8 mouse cellular contexts compared by ENCODE assay signal in the genomic region with DNA sequence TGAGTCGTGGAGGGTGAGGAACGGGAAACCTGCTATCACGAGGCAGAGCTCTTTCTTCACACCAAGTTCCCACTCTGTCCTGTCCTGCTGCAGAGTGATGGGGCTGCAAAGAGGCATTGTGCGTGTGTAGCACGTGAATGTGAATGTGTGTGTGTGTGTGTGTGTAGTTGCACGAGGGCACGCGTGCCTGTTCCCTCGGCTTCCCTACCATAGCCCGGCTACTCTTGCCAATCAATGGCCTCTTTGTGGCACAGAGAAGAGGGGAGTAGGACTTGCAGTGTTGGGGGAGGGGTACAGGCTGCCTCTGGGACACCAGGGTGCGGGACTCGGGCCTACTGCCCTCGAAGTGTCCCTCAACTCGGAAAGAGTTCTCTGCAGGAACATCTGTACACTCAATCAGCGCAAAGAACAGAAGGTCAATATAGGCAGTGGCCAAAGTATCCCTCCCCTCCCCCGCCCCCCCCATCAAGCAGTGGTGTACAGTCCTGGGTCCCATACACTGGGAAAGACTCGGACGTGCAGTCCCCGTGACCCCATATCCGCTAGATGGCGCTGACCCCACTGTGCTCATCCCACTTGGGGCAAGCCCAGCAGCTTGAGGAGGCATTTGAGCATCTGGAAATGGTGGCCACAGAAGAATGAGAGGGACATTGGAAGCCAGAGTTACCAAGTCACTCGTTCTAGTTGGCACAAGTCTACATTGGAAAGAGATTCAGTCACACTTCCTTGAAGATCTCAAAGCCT. TPM values are rescaled to one million over a fixed set of nuclear protein-coding genes. Genes with fewer than 3 reads are reported as not detected.
DNase-seq lines count a peak whose midpoint lies in the region; ATAC-seq and TF ChIP-seq lines count a peak whose summit lies in the region.

No protein-coding gene starts in this region.

- peak; percentile 50 for TF ChIP-seq CTCF in bone marrow, adult 2 months (IDR thresholded peaks at IDR 0.05; ENCODE audit: control insufficient read depth, insufficient read depth, low read length)
- TF ChIP-seq CTCF in hindbrain, postnatal 0 days (IDR thresholded peaks at IDR 0.05; ENCODE audit: low read depth) = peak; percentile 66

- H3K4me3 ChIP-seq in bone marrow, adult 2 months (replicated peaks; ENCODE audit: control insufficient read depth, low read depth, low read length) = no peak overlapping the region
- H3K4me3 ChIP-seq in forebrain, embryonic 16.5 days (replicated peaks; ENCODE audit: low read length) = no peak overlapping the region
- no peak overlapping the region for H3K4me3 ChIP-seq in hindbrain, postnatal 0 days (ENCODE audit: low read length)
- no peak overlapping the region for H3K4me3 ChIP-seq in liver, embryonic 16.5 days (ENCODE audit: low read depth, low read length)

- no peak overlapping the region for H3K4me2 ChIP-seq in forebrain, embryonic 16.5 days (ENCODE audit: low read length)
- H3K4me2 ChIP-seq in hindbrain, postnatal 0 days (ENCODE audit: low read depth, low read length) = no peak overlapping the region
- H3K4me2 ChIP-seq in liver, embryonic 16.5 days (ENCODE audit: low read depth, low read length) = no peak overlapping the region

- no peak for TF ChIP-seq POLR2A in bone marrow, adult 2 months (IDR thresholded peaks at IDR 0.05; ENCODE audit: borderline replicate concordance, control insufficient read depth, low read depth, low read length)

- 25% methylated on average over 22 of the region's 22 CpGs for WGBS in bone marrow, adult 2 months
- 8% methylated on average over 22 of the region's 22 CpGs for WGBS in forebrain, embryonic 16.5 days
- WGBS in hindbrain, postnatal 0 days = 17% methylated on average over 22 of the region's 22 CpGs
- WGBS in liver, embryonic 16.5 days (ENCODE audit: insufficient replicate concordance) = 20% methylated on average over 22 of the region's 22 CpGs

- H3K36me3 ChIP-seq in forebrain, embryonic 16.5 days (ENCODE audit: control insufficient read depth, insufficient read depth) = no peaks in the 10 kb centered on the region
- no peaks in the 10 kb centered on the region for H3K36me3 ChIP-seq in hindbrain, postnatal 0 days (ENCODE audit: insufficient read depth, low read length)
- H3K36me3 ChIP-seq in liver, embryonic 16.5 days (ENCODE audit: control insufficient read depth, insufficient read depth) = no peaks in the 10 kb centered on the region

- no peaks in the 10 kb centered on the region for H3K4me1 ChIP-seq in bone marrow, adult 2 months (ENCODE audit: control insufficient read depth, insufficient read depth, low read length)
- H3K4me1 ChIP-seq in forebrain, embryonic 16.5 days (replicated peaks; ENCODE audit: control insufficient read depth, insufficient read depth, low read length) = peaks cover 12% of the 10 kb centered on the region
- H3K4me1 ChIP-seq in hindbrain, postnatal 0 days (ENCODE audit: insufficient read depth, low read length) = peaks cover 6% of the 10 kb centered on the region; the same call in 1 of the 2 replicates
- H3K4me1 ChIP-seq in liver, embryonic 16.5 days (ENCODE audit: control insufficient read depth, low read depth, low read length) = no peaks in the 10 kb centered on the region; the same call in 1 of the 2 replicates

- H3K27ac ChIP-seq in bone marrow, adult 2 months (ENCODE audit: control insufficient read depth, insufficient read depth, low read depth, low read length, poor library complexity) = no peak overlapping the region
- no peak overlapping the region for H3K27ac ChIP-seq in forebrain, embryonic 16.5 days (ENCODE audit: low read length)
- no peak overlapping the region for H3K27ac ChIP-seq in hindbrain, postnatal 0 days
- no peak overlapping the region for H3K27ac ChIP-seq in liver, embryonic 16.5 days (ENCODE audit: low read length)

- H3K9ac ChIP-seq in forebrain, embryonic 16.5 days (replicated peaks; ENCODE audit: low read depth, low read length) = no peak overlapping the region
- no peak overlapping the region for H3K9ac ChIP-seq in hindbrain, postnatal 0 days (replicated peaks; ENCODE audit: low read length)
- no peak overlapping the region for H3K9ac ChIP-seq in liver, embryonic 16.5 days (ENCODE audit: low read depth, low read length)

- no peaks in the 10 kb centered on the region for H3K27me3 ChIP-seq in forebrain, embryonic 16.5 days (replicated peaks; ENCODE audit: control insufficient read depth, insufficient read depth, low read length)
- H3K27me3 ChIP-seq in hindbrain, postnatal 0 days (ENCODE audit: insufficient read depth, low read length) = 0 out of 2 replicates have a peak, but pooled peaks cover 5% of the 10 kb centered on the region
- H3K27me3 ChIP-seq in liver, embryonic 16.5 days (ENCODE audit: control insufficient read depth, insufficient read depth, low read depth, low read length) = no peaks in the 10 kb centered on the region

- 0 out of 2 replicates have a peak, but pooled peaks have one; percentile 20 for ATAC-seq in forebrain, embryonic 16.5 days
- ATAC-seq in hindbrain, postnatal 0 days = peak; percentile 82
- ATAC-seq in liver, embryonic 16.5 days (ENCODE audit: low read depth) = peak; percentile 48; the same call in 1 of the 2 replicates

- no peaks in the 10 kb centered on the region for H3K9me3 ChIP-seq in forebrain, embryonic 16.5 days (ENCODE audit: control insufficient read depth, low read length)
- H3K9me3 ChIP-seq in hindbrain, postnatal 0 days (ENCODE audit: low read length) = no peaks in the 10 kb centered on the region
- no peaks in the 10 kb centered on the region for H3K9me3 ChIP-seq in liver, embryonic 16.5 days (replicated peaks; ENCODE audit: control insufficient read depth, low read length)

- peak; percentile 25 for DNase-seq in ovary, adult 18-20 months (ENCODE audit: low spot score)
- DNase-seq in ovary, postnatal 10 days (ENCODE audit: low spot score) = no peak
- peak; percentile 68 for DNase-seq in hindbrain, postnatal 0 days (ENCODE audit: low spot score)
- peak; percentile 69 for DNase-seq in ovary, postnatal 36 days (ENCODE audit: low spot score)
- no peak for DNase-seq in spleen, postnatal 4 days (ENCODE audit: low spot score in 2 of 2)

RNA-seq across cellular contexts. Expression of gene Nectin1, which starts 13.3 kb away (rescaled TPM):
- polyA plus RNA-seq in bone marrow, adult 2 months (2011; ENCODE audit: insufficient read depth, insufficient read length, low replicate concordance, missing spikeins) = 0.29 and 0.87 TPM in 2 replicates
- polyA plus RNA-seq in forebrain, embryonic 16.5 days (2015; fragmentation: Nextera tagmentation; extraction: Ambion mirVana) = 8.6 and 10.1 TPM in 2 replicates
- 69.2 and 72.8 TPM in 2 replicates for total RNA-seq in hindbrain, postnatal 0 days (2014; rRNA removed)
- polyA plus RNA-seq in hindbrain, postnatal 0 days (2015; fragmentation: Nextera tagmentation; extraction: Ambion mirVana) = 15.7 and 17.1 TPM in 2 replicates
- polyA plus RNA-seq in liver, embryonic 16.5 days (2015; fragmentation: Nextera tagmentation; extraction: Ambion mirVana) = 1.6 and 1.7 TPM in 2 replicates

Comparison
In these comparisons a context has a peak if more than half of its experiments do, and no peak if none do; other contexts are left out.
1. DNase-seq: peak in ovary, adult 18-20 months (single experiment), hindbrain, postnatal 0 days (single experiment) and ovary, postnatal 36 days (single experiment); none in ovary, postnatal 10 days (single experiment) and spleen, postnatal 4 days (0 of 2).
2. ATAC-seq: peak in every context shown above with its lines; median percentile 82 in hindbrain, postnatal 0 days; 48 in liver, embryonic 16.5 days; 20 in forebrain, embryonic 16.5 days.